Mouse (Mus musculus) lung, adult 2 months (tissue): ENCODE results near the gene Pcyt1a. TPM values are rescaled to one million over a fixed set of nuclear protein-coding genes. Genes with fewer than 3 reads are reported as not detected.
A peak's percentile ranks its signal among the peaks of the same experiment; 100 is the strongest.

Experiments
- DNase-seq: peaks from one replicate; pipeline ENCODE4 v3.0.0; 2022
- H3K4me1 ChIP-seq: fragments of 200-500 bp; 2 replicates; pipeline ENCODE4 v1.6.1; 2011; ENCODE audit warnings: low read length; ENCODE audit not compliant: control insufficient read depth, insufficient read depth
- H3K4me3 ChIP-seq: fragments of 200-500 bp; replicated peaks from 2 replicates; pipeline ENCODE3; 2011; ENCODE audit warnings: low read depth, mild to moderate bottlenecking, control low read depth, low read length; ENCODE audit errors: extremely low read depth
- CTCF ChIP-seq: fragments of 200-500 bp; IDR thresholded peaks from 2 replicates; pipeline ENCODE4 v1.5.1; 2011; ENCODE audit warnings: mild to moderate bottlenecking, low read length, control low read depth; ENCODE audit not compliant: insufficient read depth
- POLR2A ChIP-seq: fragments of 200-500 bp; IDR thresholded peaks from 2 replicates; pipeline ENCODE4 v1.6.1; 2011; ENCODE audit warnings: low read depth, mild to moderate bottlenecking, control low read depth, low read length, borderline replicate concordance; ENCODE audit errors: extremely low read depth
- WGBS: fragments of 180-500 bp; shearing (Covaris S2); methylation state at CpG from one replicate; pipeline ENCODE4 v1.1.7; 2018; 5-methylcytosine and 5-hydroxymethylcytosine counted together
- polyA plus RNA-seq: library from polyadenylated mRNA; depleted of rRNA; stranded (reverse); fragments of >200 nt; gene quantifications from 2 replicates; pipeline ENCODE4 v1.2.3, GENCODE M21; 2012; rRNA removed

The Pcyt1a gene
- polyA plus RNA-seq = 37.0 and 55.2 TPM in 2 replicates

- H3K4me1 ChIP-seq = peaks cover 9% of the 10 kb centered on the region
- TF ChIP-seq CTCF (no peak), POLR2A (peak; percentile 71)
- DNase-seq = peak; percentile 85
- WGBS = under 1% methylated on average over 54 of the region's 54 CpGs
- peak within 1 kb of the TSS; percentile 95 for H3K4me3 ChIP-seq
Measured at GRCm38 (mm10) chr16:32430474-32431046, at the start of gene Pcyt1a. TSS of gene Pcyt1a (plus strand) at chr16:32430921.

GRCm38 (mm10) chr16:32382901-32383300 lies 47.8 kb upstream of the Pcyt1a start:
- H3K4me3 ChIP-seq = no peak overlapping the region
- no peak for DNase-seq
- TF ChIP-seq CTCF (no peak), POLR2A (no peak)
- H3K4me1 ChIP-seq = no peaks in the 10 kb centered on the region

- TF ChIP-seq CTCF = no peak
- TF ChIP-seq POLR2A = no peak
- 79% methylated on average over 2 of the region's 2 CpGs for WGBS
- no peak overlapping the region for H3K4me3 ChIP-seq
- no peak for DNase-seq
- H3K4me1 ChIP-seq = no peaks in the 10 kb centered on the region
Measured at GRCm38 (mm10) chr16:32384885-32385284, 45.8 kb upstream of the Pcyt1a start.

DNA sequence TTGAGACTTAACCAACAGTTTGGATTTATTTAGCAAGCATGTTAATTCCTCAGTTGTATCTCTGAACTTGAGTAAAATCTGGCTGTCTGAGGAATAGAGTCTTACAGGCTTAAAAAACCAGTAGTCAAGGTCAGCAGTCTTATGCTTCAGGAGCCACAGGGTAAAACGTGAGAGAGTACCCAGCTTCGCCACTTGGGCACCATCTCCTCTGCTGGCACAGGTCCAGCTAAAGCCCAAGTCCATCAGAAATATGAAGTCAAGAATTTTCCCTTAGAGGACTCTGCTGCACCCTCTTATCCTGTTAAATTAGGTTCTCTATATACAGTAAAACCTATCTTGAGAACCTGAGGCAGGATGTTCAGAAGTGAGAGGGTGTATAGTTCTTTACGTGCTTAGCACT lies 43.9 kb upstream of the Pcyt1a start:
- Histone ChIP-seq H3K4me3 (no peak overlapping the region), H3K4me1 (no peaks in the 10 kb centered on the region)
- no peak for DNase-seq
- no peak for TF ChIP-seq CTCF
- no peak for TF ChIP-seq POLR2A
- WGBS = 73% methylated on average over 3 of the region's 3 CpGs

DNA sequence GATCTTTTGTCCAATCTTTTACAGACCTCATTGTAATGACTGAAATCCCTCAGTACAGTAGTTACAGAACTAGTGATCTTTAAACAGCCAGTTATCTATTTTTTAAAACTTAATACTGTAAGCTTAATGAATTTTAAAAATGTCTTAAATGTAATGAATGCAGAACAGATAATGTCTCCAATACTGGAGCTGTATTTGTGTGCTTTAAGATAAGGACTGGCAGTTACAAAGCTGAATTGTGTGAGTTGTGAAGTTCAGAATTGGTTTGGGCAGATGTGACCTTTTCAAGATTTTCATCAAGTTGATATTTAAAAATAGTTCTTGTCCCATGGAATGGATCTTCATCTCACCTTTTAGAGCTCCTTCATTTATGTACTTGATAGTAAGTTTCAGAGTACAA lies 41.7 kb upstream of the Pcyt1a start:
- no peaks in the 10 kb centered on the region for H3K4me1 ChIP-seq
- TF ChIP-seq POLR2A (no peak), CTCF (no peak)
- DNase-seq = no peak

DNA sequence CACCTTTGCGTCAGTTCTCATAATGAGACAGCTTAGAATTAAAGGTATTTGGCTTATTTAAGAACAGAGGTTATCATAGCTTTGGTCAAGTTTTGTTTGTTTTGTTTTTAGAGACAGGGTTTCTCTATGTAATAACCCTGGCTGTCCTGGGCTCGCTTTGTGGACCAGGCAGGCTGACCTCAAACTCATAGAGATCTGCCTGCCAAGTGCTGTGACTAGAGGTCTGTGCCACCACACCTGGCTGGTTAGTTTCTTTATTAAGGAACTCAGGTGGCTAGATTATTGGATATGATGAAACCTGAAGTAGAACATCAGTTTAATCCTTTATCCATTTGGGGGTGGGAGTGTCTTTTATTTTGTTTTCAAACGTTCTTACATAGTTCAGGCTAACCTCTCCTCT lies 40.9 kb upstream of the Pcyt1a start:
- 78% methylated on average over 3 of the region's 3 CpGs for WGBS
- Histone ChIP-seq H3K4me3 (no peak overlapping the region), H3K4me1 (no peaks in the 10 kb centered on the region)
- TF ChIP-seq POLR2A (no peak), CTCF (no peak)
- no peak for DNase-seq

More for the DNA sequence above, 41.7 kb upstream of the Pcyt1a start:
- H3K4me3 ChIP-seq = no peak overlapping the region

DNA sequence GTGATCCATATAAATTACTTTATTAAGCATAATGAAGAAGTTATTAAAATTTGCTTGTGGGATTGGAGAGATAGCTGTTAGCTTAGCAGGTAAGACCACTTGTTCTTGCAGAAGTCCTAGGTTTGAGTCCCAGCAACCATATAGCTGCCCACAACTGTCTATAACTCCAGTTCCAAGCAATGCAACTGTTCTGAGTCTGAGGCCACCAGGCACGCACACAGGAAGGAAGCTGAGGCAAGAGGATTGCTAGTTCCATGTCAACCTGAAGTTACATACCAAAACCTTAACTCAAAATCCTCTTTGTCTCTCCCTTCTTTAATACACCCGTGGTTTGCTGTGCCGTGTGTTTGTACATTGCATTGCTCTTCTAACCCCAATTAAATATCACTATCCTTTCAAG lies 39.8 kb upstream of the Pcyt1a start:
- no peak for DNase-seq
- TF ChIP-seq POLR2A (no peak), CTCF (no peak)
- WGBS = 89% methylated on average over 3 of the region's 3 CpGs
- Histone ChIP-seq H3K4me1 (no peaks in the 10 kb centered on the region), H3K4me3 (no peak overlapping the region)

DNA sequence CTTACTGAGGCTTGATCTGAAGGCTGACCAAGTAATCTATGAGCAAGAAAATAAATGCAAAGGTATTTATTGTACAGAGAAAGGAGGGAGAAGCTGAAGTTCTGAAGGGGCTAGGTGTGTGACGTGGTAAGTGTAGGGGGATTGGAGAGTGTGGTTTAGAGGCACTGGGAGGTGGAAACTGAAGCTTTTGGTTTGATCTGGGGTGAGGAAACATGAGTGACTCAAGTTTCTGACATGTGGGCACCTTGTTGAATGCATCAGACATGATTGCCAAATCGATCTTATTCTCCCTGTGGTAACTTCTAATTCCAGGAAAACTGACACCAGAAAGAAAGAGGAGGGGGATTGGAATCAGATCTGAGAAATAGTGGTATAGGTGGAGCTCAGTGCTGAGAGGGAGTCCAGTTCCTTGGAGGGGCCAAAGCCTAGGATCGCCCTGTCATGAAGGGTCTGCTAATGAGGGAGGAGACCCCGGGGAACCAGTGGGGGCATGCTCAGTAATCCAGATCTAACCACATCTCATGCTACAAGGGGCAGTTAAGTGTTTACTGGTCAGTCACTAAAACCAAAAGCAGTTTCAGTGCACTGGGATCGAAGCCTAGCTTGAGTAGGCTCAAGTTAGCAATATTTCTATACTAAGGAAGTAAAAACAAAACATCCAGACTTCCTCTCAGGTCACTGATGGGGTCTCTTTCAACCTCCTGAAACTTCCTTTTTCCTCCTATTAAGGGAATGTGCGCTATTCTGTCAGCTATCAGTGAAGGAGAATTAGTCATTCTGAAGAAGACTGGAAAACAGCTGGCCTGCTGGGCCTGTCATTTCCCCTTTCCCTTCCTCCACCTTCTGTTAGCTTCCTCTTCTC lies 34.8 kb upstream of the Pcyt1a start:
- WGBS = 47% methylated on average over 6 of the region's 6 CpGs
- Histone ChIP-seq H3K4me1 (no peaks in the 10 kb centered on the region), H3K4me3 (no peak overlapping the region)
- DNase-seq = no peak
- no peak for TF ChIP-seq CTCF

DNA sequence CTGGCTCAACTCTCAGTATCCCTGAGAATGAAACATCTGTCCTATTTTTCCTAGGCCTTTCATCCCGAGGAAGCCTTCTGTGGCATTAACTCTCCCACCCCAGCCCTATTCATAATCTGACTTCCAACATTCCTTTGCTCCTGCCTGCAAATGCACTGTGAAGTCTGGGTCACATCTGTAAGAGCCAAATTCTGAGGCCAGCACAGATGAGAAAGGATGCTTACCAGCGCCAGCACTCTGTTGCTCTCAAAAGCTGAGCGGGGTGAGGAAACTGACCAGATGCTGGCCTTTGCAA lies 34.2 kb upstream of the Pcyt1a start:
- no peaks in the 10 kb centered on the region for H3K4me1 ChIP-seq
- TF ChIP-seq CTCF = no peak
- no peak for TF ChIP-seq POLR2A
- WGBS = 46% methylated on average over 3 of the region's 3 CpGs
- no peak overlapping the region for H3K4me3 ChIP-seq
- no peak for DNase-seq

DNA sequence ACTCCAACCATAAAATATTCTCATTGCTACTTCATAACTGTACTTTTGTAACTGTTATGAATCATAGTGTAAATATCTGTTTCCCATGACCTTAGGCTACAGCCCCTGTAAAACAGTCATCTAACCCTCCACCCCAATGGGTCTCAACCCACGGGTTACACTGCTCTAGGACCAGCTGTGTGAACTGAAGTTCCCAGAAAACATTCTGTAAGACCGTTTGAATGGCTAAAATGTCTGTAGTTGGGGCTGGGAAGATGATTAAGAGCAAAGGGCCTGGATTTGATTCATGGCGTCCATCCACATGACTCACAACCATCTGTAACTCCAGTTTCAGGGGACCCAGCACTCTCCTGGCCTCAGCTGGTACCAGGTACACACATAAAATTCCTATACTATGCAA lies 32.5 kb upstream of the Pcyt1a start:
- DNase-seq = no peak
- WGBS = 72% methylated on average over 3 of the region's 3 CpGs
- Histone ChIP-seq H3K4me1 (no peaks in the 10 kb centered on the region), H3K4me3 (no peak overlapping the region)
- TF ChIP-seq CTCF = no peak
- no peak for TF ChIP-seq POLR2A
